Mouse (Mus musculus): Measurements from ENCODE around the gene Atp5k.

DNA sequence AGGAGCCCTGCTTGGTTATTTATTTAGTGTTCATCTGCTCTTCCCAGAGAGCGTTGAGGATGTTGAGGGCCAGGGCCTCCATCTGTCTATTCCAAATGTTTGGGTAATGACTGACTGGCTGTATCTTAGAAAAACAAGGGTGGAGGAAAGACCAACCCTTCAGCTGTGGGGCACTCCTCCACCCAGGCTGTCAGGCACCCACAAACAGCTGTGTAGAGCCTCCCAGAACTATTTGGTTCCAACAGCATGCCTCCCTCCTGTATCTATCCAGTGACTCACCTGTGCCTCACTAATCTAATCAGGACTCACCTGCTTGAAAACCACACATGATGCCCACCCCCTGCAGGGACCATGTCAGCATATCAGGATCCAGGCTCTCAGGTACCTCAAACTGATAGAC is 18.2 kb upstream of the Atp5k start:
- TF ChIP-seq POLR2A (IDR thresholded peaks at IDR 0.05; ENCODE audit: extremely low read depth, insufficient read depth, low read length) (no peak), CTCF (IDR thresholded peaks at IDR 0.05; ENCODE audit: extremely low read depth, insufficient read depth, low read length) (no peak)
